Comparison of ENCODE assay signal across 9 mouse cellular contexts in the genomic region with DNA sequence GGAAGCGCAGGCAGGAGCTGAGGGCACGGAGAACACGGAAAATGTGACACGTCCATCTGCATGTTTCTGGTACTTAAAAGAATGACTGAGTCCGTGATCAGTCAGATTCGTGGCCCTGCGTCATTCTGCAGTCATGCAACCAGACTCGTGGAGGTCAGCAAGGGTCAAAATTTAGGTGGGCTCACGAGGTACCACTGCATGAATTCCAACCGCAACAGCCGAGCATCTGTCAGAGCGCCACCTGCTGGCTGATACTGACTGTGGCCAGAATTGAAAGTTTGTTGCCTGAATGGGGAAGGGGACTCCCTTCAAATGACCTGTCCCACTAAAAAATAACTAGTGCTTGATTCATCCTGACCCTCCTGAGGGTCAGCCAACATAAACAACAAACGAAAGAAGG. TPM values are rescaled to one million over a fixed set of nuclear protein-coding genes. Genes with fewer than 3 reads are reported as not detected.
DNase-seq lines count a peak whose midpoint lies in the region; ATAC-seq and TF ChIP-seq lines count a peak whose summit lies in the region.
"Had no signal": no experiment of that assay in that cellular context is flagged by ENCODE, and none has a peak within 500 bp of the region (broad histone marks: within the 10 kb centered on the region; RNA-seq: fewer than 3 reads in every experiment).

No protein-coding gene starts in this region.

- no peaks in the 10 kb centered on the region for H3K4me1 ChIP-seq in forebrain, postnatal 0 days (ENCODE audit: insufficient read depth)
- 0 out of 2 replicates have a peak, but pooled peaks cover 2% of the 10 kb centered on the region for H3K4me1 ChIP-seq in forebrain, embryonic 15.5 days
- 0 out of 2 replicates have a peak, but pooled peaks cover 2% of the 10 kb centered on the region for H3K4me1 ChIP-seq in midbrain, embryonic 15.5 days

- no peaks in the 10 kb centered on the region for H3K36me3 ChIP-seq in forebrain, postnatal 0 days (ENCODE audit: insufficient read depth)
- no peaks in the 10 kb centered on the region for H3K36me3 ChIP-seq in forebrain, embryonic 15.5 days
- H3K36me3 ChIP-seq in midbrain, embryonic 15.5 days (replicated peaks) = no peaks in the 10 kb centered on the region

- H3K4me3 ChIP-seq in forebrain, postnatal 0 days (ENCODE audit: low read depth, low read length) = no peak overlapping the region
- no peak overlapping the region for H3K4me3 ChIP-seq in forebrain, embryonic 15.5 days
- H3K4me3 ChIP-seq in midbrain, embryonic 15.5 days = no peak overlapping the region

- 14% methylated on average over 13 of the region's 13 CpGs for WGBS in forebrain, postnatal 0 days
- WGBS in forebrain, embryonic 15.5 days = 18% methylated on average over 13 of the region's 13 CpGs
- whole genome bisulfite sequencing in midbrain, embryonic 15.5 days = 16% methylated on average over 13 of the region's 13 CpGs

- ATAC-seq in forebrain, postnatal 0 days = no peak
- ATAC-seq in forebrain, embryonic 15.5 days (replicated peaks) = no peak
- peak; percentile 47 for ATAC-seq in granulocyte monocyte progenitor cell, adult 5-6 weeks (replicated peaks; ENCODE audit: poor library complexity, severe bottlenecking)
- no peak for ATAC-seq in midbrain, embryonic 15.5 days (replicated peaks)

- H3K9me3 ChIP-seq in forebrain, postnatal 0 days (ENCODE audit: low read length) = no peaks in the 10 kb centered on the region
- no peaks in the 10 kb centered on the region for H3K9me3 ChIP-seq in forebrain, embryonic 15.5 days
- no peaks in the 10 kb centered on the region for H3K9me3 ChIP-seq in midbrain, embryonic 15.5 days

- H3K4me2 ChIP-seq in forebrain, postnatal 0 days (ENCODE audit: low read depth) = 0 out of 2 replicates have a peak overlapping the region, but pooled peaks have one; percentile 8
- no peak overlapping the region for H3K4me2 ChIP-seq in forebrain, embryonic 15.5 days (replicated peaks)
- H3K4me2 ChIP-seq in midbrain, embryonic 15.5 days = 0 out of 2 replicates have a peak overlapping the region, but pooled peaks have one; percentile 17

- H3K27ac ChIP-seq in forebrain, postnatal 0 days (ENCODE audit: low read depth, low read length) = no peak overlapping the region
- H3K27ac ChIP-seq in forebrain, embryonic 15.5 days (replicated peaks) = no peak overlapping the region
- H3K27ac ChIP-seq in midbrain, embryonic 15.5 days = no peak overlapping the region

- H3K27me3 ChIP-seq in forebrain, postnatal 0 days (ENCODE audit: insufficient read depth, low read length) = no peaks in the 10 kb centered on the region; the same call in 1 of the 2 replicates
- H3K27me3 ChIP-seq in forebrain, embryonic 15.5 days = no peaks in the 10 kb centered on the region
- H3K27me3 ChIP-seq in midbrain, embryonic 15.5 days (replicated peaks) = no peaks in the 10 kb centered on the region

- H3K9ac ChIP-seq in forebrain, postnatal 0 days = no peak overlapping the region
- no peak overlapping the region for H3K9ac ChIP-seq in forebrain, embryonic 15.5 days (replicated peaks)
- no peak overlapping the region for H3K9ac ChIP-seq in midbrain, embryonic 15.5 days

- peak; percentile 66 for DNase-seq in forebrain, postnatal 0 days
- DNase-seq in 3T3-L1 (ENCODE audit: low read depth, low spot score) (peak; percentile 45), ZHBTc4 (ENCODE audit: low read depth, low spot score) (peak; percentile 74)
- peak; percentile 60 to 72 for DNase-seq in layer of hippocampus, postnatal 10 days (ENCODE audit: low spot score in 2 of 2)
- peak; percentile 38 for DNase-seq in testis, postnatal 14 days (ENCODE audit: low spot score)

- peak; percentile 86 for TF ChIP-seq CTCF in forebrain, postnatal 0 days (IDR thresholded peaks at IDR 0.05; ENCODE audit: low read depth)

RNA-seq across cellular contexts. Expression of gene Tent5b, which starts 30.2 kb away (rescaled TPM):
- total RNA-seq in forebrain, postnatal 0 days (2014; rRNA removed) = 0.23 and 0.62 TPM in 2 replicates
- polyA plus RNA-seq in forebrain, postnatal 0 days (2015; fragmentation: Nextera tagmentation; extraction: Ambion mirVana) = 0.31 TPM in 2 replicates
- 0.11 and 0.13 TPM in 2 replicates for polyA plus RNA-seq in forebrain, embryonic 15.5 days (2015; fragmentation: Nextera tagmentation; extraction: Ambion mirVana)
- total RNA-seq in granulocyte monocyte progenitor cell, adult 5-6 weeks (2014; fragmentation: Nextera tagmentation) = not detected in 2 replicates
- not detected in 2 replicates for total RNA-seq in granulocyte monocyte progenitor cell, adult 5-6 weeks (2017)
- total RNA-seq in layer of hippocampus, postnatal 10 days (2021) = under 1 TPM in 1 of 2 experiments, not detected in 1; 0.21 TPM
- polyA plus RNA-seq in midbrain, embryonic 15.5 days (2015; fragmentation: Nextera tagmentation; extraction: Ambion mirVana) = 0.22 and 0.37 TPM in 2 replicates
- total RNA-seq: layer of hippocampus, adult 18-20 months had no signal

RNA-seq across cellular contexts. Expression of gene Trnp1, which starts 48.6 kb away (rescaled TPM):
- total RNA-seq in forebrain, postnatal 0 days (2014; rRNA removed) = 25.7 and 32.1 TPM in 2 replicates
- polyA plus RNA-seq in forebrain, postnatal 0 days (2015; fragmentation: Nextera tagmentation; extraction: Ambion mirVana) = 14.3 and 17.7 TPM in 2 replicates
- polyA plus RNA-seq in forebrain, embryonic 15.5 days (2015; fragmentation: Nextera tagmentation; extraction: Ambion mirVana) = 7.9 and 9.0 TPM in 2 replicates
- total RNA-seq in granulocyte monocyte progenitor cell, adult 5-6 weeks (2014; fragmentation: Nextera tagmentation) = not detected in 2 replicates
- total RNA-seq in granulocyte monocyte progenitor cell, adult 5-6 weeks (2017) = not detected in 2 replicates
- 100 to 1,000 TPM; 129 to 130 TPM for total RNA-seq in layer of hippocampus, postnatal 10 days (2021)
- polyA plus RNA-seq in midbrain, embryonic 15.5 days (2015; fragmentation: Nextera tagmentation; extraction: Ambion mirVana) = 6.4 and 6.9 TPM in 2 replicates

Comparison
In these comparisons a context has a peak if more than half of its experiments do, and no peak if none do; other contexts are left out.
1. RNA of gene Trnp1, which starts 48.6 kb away (total RNA-seq): 129 to 130 TPM in layer of hippocampus, postnatal 10 days and 25.7 to 32.1 TPM in forebrain, postnatal 0 days; not detected in granulocyte monocyte progenitor cell, adult 5-6 weeks; every median in the first group is over 10 times any median in the second.
2. Peak in every context shown above with its lines, with median percentiles within 50 percentile points of each other: DNase-seq.